Mouse (Mus musculus) cerebellum, adult 18-20 months (tissue): Measurements from ENCODE around the gene Krt10.

Source experiments
- DNase-seq, 2 experiments: peaks; one replicate each; pipeline ENCODE4 v3.0.0; 2021

The Krt10 gene

GRCm38 (mm10) chr11:99389264-99389663 is at the start of gene Krt10:
Gene Krt10 (minus strand): TSS chr11:99389364.
- DNase-seq, result no peak

DNA sequence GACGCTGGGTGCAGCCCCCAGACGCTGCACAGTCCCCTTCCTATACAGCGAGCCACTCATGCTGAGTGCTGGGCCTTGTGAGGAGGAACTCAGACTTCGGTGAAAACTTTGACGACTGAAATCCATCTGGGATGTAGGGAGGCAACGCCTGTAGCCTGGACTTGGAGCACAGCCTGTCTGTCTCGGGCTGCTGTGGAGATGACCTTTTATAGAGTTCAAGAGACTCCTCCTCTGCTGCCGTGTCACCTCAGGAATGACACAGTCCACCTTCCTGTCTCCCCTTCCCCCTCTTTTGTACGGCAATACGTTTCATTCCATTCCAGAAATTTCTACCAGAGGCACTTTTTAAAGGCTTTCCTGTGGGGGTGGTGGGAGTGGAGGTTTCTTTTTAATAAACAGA is 48.8 kb upstream of the Krt10 start, which contains the start of gene Krt20:
Krt20 (minus strand) TSS at position 179 of the 400 bp plus-strand sequence.
- DNase-seq, result no peak

DNA sequence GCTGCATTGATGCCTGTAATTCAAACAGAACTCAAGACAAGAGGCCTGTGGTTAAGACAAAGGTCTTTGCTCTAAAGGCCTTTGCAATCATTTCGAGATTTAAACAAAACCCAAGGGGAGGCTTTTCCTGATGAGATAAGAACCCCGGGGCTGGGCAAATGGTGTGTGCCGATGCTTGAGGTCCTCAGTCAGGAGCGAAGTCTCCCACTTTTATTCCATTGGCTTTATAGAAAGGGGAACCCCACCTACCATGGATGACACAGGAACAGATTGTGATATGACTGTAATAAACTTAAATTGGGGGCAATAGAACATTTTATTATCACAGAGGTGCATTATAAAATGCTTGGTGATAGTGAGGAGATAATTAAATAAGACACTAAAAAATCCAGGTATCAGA is 47.5 kb upstream of the Krt10 start:
- no peak for DNase-seq

DNA sequence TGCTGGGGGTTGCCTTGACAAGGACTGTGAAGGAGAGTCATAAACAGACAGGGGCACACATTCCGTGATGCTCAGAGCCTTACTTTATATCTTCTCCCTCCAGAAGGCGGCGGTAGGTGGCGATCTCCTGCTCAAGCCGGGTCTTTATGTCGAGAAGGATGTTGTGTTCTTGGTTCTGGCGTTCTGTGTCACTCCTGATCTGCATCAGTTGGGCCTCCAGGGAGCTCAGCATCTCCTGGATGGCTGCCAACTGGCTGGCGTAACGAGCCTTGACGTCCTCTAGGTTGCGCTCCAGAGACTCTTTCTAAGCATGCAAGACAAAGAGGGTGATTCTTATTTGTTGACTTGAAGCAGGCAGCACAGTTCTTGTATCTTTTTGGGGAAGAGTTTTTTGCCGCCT is 41.5 kb upstream of the Krt10 start:
- peak; percentile 8 to 11 for DNase-seq

GRCm38 (mm10) chr11:99422159-99422558 is 33.0 kb upstream of the Krt10 start, which contains the start of gene Krt12:
Gene Krt12 (minus strand): TSS chr11:99422259.
- no peak for DNase-seq

DNA sequence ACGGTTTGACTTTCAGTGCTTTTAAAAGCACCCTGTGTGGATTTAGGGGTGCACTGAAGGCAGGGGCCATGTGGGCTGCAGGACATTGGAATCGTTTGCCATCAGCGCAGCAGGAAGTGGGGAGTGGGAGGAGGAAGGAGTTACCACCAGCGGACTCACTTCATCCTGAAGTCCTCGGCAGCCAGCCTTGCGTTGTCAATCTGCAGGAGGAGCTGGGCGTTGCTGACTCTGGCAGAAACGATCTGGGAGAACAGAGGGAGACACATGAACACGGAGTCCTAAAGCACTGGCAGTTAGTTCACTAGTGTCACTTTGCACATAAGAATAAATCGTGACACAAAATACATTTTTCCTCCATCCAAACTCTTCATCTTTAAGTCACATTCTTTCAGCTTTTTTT is 31.4 kb upstream of the Krt10 start:
- no peak for DNase-seq

GRCm38 (mm10) chr11:99417819-99418218 is 28.7 kb upstream of the Krt10 start:
- no peak for DNase-seq

GRCm38 (mm10) chr11:99416902-99417301 is 27.7 kb upstream of the Krt10 start:
- DNase-seq, result no peak

DNA sequence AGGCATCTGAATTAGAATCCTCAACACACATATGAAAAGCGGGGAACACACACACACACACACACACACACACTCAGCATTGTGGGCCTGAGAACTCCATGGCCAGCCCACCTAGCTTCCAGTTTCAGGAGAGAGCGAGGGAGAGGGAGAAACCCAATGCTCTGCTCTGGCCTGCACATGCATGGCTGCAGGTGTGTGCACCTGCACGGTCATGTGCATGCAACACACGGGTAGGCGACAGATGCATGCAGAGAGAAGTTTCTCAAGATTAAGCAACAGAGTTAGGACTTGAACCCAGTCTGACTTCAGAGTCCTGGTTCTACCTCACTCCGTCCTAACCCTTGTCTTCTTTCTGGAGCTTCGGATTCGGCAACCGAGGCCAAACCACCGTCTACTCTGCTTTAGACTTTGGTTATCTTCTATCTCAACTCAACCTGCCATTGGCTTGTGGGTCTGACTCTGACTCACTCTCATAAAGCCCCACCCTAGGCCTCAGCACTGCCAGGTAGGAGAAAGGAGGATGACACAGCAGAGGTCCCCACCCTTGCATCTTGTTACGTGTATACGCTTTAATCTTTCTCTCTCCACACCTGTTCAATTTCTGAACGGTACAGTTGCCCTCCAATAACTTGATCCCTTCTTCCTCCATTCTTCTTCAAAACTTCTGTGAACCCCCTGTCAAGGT is 25.4 kb upstream of the Krt10 start:
- no peak for DNase-seq

DNA sequence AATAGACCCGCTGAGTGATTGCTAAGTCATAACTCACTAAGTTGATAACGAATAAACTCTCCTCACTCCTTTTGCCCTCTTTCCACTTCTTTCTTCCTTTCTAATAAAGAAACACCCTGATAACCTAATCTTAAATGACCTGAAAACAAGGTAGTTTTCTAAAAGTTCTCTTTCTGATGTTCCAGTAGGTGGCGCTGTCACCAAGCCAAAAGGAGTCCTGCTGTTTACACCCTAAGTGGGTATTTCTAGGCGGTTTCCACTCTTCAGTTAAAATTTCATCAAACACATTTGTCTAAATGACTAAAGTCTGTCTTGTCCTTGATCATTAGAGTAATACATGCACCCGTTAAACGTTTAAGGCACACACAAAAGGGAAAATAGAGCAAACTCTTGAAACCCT is 24.1 kb upstream of the Krt10 start:
- peak in 1 of 2 experiments; percentile 11 for DNase-seq

GRCm38 (mm10) chr11:99406186-99406585 is 17.0 kb upstream of the Krt10 start:
- DNase-seq, result no peak

DNA sequence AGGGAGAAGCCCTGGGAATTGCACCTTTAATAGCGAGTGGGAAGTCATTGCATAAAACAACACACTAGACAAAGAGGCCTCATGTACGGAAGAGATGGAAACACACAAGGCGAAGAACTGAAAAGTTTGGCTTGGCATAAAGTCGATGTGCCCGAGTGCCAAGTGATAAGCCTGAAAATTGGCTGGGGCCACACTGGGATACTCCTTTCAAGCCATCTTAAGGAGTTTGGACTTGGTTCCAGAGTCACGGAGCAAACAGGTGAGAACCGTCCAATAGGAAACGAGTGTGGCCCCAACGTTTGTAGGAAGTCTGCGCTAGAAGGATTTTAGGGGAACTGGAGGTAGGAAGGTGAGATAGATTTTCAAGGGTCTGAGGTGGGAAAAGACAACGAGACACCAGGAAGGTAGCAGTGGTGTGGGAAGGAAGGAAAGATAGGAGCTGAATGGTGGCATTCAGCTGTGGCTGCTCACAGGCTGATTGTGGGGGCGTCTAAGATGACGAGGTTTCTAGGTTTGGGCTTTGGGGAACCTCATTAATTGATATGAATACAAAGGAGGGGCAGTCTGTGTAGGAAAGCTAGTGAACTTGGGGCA is 10.9 kb upstream of the Krt10 start:
- no peak for DNase-seq

GRCm38 (mm10) chr11:99398832-99399231 is 9.7 kb upstream of the Krt10 start:
- DNase-seq, result no peak

- no peak for DNase-seq
Measured at GRCm38 (mm10) chr11:99398084-99398483, 8.9 kb upstream of the Krt10 start.

GRCm38 (mm10) chr11:99396661-99397060 is 7.5 kb upstream of the Krt10 start:
- DNase-seq, result no peak

DNA sequence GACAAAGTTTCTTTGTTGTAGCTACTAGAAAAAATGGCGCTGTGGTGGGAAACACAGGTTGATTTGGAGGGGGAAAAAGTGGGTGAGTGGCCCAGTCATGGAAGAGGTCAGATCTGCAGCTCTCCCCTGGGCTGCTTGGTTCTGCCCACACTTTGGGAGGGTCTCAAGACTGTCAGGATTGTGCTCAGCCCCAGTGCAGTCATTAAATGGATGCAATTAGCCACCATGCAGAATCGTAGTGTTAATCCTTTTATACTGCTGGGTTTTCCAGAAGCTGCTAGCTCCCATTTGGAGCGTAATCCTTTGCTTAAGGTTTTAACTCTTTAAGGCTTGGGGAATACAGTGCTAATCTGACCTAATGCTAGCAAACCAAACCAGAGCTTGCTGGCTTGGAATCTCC is 6.9 kb upstream of the Krt10 start:
- DNase-seq, result no peak

GRCm38 (mm10) chr11:99392492-99392891 is 3.3 kb upstream of the Krt10 start:
- no peak for DNase-seq

DNA sequence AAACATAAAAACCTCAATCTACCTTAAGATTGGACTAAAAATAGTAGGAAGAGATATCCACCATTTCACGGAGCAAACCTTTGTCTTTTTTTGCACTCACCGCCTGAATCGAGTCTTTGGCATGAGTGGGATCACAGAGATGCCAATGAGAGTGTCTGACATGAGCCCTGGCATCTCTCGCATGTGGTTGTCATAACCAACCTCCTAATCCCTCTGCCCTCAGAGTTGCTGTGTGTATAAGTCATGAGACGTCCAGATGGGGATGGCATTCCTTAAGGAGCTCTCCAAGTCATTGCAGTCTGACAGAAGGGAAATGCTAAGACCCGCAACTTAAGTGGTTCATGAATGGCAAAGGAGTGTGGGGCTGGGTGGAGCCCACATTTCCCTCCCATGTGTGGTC is 2.2 kb upstream of the Krt10 start:
- DNase-seq, result peak; percentile 13 to 23

DNA sequence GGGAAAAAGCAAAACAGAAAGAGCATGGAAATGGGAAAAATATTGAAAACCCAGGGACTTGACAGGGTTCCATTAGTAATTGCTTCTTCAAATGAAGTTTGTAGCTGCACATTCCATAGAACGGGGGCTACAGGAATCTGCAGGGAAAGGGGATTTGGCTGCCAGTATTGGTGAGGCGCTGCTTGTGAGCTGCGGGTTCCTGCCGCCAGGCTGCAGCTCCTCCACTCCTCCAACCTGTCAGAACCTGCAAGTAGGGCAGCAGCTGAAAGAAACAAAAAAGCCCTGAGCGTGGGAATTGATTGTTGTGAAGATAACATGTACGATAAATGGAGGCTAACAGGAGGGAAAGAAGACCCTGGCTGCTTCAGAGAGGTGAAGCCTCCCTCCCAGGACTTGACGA is 1.7 kb upstream of the Krt10 start:
- peak; percentile 5 to 13 for DNase-seq

GRCm38 (mm10) chr11:99388661-99389060 is 503 bp downstream of the Krt10 start:
- no peak for DNase-seq

DNA sequence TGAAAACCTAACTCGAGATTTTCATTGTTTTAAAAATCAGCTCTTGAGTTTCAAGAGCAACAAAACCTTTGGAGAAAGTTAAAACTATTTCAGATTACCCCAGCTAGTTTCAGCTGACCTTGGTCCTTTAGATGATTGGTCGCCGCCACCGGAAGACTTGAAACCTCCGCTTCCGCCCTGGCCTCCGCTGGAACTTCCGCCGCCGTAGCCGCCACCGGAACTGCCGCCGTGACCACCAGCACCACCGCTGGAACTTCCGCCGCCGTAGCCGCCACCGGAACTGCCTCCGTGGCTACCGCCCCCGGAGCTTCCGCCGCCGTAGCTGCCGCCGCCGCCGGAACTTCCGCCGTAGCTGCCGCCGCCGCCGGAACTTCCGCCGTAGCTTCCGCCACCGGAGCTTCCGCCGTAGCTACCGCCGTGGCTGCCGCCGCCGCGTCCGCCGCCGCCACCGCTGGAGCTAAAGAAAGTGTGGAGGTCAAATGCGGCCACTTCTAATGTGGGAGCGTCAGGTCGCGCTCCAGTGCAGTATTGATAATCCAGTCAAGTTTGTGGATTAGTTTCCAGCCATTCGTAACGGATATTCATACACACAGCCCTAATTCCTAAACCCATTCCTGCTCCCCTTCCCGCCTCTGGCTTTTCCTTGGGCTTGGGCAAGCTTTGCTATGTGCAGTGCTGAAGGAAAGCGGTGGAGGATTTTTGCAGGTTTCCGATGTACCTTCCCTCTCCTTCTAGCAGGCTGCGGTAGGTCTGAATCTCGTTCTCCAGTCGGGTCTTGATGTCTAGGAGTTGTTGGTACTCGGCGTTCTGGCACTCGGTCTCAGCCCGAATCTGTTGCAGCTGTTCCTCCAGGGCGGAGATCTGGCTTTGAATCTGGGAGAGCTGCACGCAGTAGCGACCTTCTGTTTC is 3.1 kb downstream of the Krt10 start:
- peak; percentile 93 to 94 for DNase-seq

DNA sequence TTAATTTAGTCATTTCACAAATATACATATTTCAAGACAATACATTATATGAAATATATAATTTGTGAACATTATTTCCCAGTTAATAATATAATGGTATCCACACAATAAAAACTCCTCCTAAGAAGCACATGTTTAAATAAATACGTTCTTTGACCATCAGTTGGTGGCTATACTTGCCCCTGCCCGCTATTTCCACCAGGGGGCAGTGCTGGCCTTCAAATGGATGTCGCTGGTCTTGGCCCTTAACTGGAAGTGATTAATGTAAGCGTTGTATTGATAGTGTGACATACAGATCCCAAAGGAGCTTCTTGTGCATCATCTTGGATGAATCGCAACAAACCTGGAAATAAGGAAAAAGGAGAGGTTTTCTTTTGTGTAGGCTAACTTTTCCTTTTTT is 9.6 kb downstream of the Krt10 start:
- DNase-seq, result peak; percentile 66 to 81

DNA sequence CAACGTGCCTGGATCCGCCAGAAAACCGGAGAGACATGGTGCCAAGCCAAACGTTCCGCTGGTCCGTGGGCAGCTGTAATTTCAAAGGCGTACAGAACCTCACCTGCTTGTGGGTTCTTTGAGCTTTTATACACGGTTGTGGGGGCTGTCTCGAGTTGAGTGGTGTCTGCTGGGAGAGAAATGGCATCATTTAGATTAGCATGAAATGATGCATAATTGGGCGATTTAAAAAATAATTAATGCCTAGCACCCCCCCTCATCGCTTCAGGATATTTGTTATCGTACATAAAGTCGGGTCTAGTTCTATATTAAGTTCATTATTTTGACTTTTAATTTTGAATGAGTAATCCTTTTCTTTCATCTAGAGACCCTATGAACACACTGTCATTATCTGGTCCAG is 14.4 kb downstream of the Krt10 start, which contains the start of gene Krt28:
Krt28 (minus strand) TSS at position 101 of the 400 bp plus-strand sequence.
- no peak for DNase-seq
